Mouse (Mus musculus) inflammation-experienced regulatory T-cells, adult 6 months (primary cell): Measurements from ENCODE around the gene Fgf18. TPM values are rescaled to one million over a fixed set of nuclear protein-coding genes. Genes with fewer than 3 reads are reported as not detected.

Experiments used
- polyA plus RNA-seq, 3 experiments: library from polyadenylated mRNA; unstranded; fragments of 100-300 nt; shearing (Covaris generic); gene quantifications; one replicate each; pipeline ENCODE4 v1.2.1; 2017

Fgf18 gene
- polyA plus RNA-seq, 3 experiments from 2014 or later = not detected

Other genes with a start within 250 kb of the Fgf18 start
- gene Npm1, start 15.8 kb upstream of the Fgf18 start, polyA plus RNA-seq = 1,000 to 10,000 TPM; 1,279 to 1,457 (median 1,455) TPM
- gene Tlx3, start 56.2 kb upstream of the Fgf18 start, polyA plus RNA-seq = not detected
- not detected for gene Gm12117, start 129.3 kb upstream of the Fgf18 start, polyA plus RNA-seq